Mouse (Mus musculus) liver, embryonic 14.5 days (tissue): ENCODE results near the gene Slc30a9. TPM values are rescaled to one million over a fixed set of nuclear protein-coding genes. Genes with fewer than 3 reads are reported as not detected.

Experiments
- ATAC-seq: fragments of 200-750 bp; cut with Nextera tagmentation; 2 replicates; pipeline ENCODE4 v1.8.0; 2017; ENCODE audit warnings: moderate number of reproducible peaks, mild to moderate bottlenecking, moderate library complexity; ENCODE audit not compliant: insufficient read depth
- DNase-seq, 3 experiments: peaks; one replicate each; pipeline ENCODE4 v3.0.0-alpha.2; 2012 to 2013; ENCODE audit warnings: low read depth in 3 of 3, low spot score in 3 of 3
- H3K27ac ChIP-seq: fragments of 300-500 bp; sonication (generic); 2 replicates; pipeline ENCODE4 v1.5.1; 2014; ENCODE audit warnings: moderate library complexity, mild to moderate bottlenecking, control low read depth, inconsistent platforms
- H3K27me3 ChIP-seq: fragments of 300-500 bp; sonication (generic); 2 replicates; pipeline ENCODE4 v1.6.1; 2014; ENCODE audit warnings: mild to moderate bottlenecking, low read length, moderate library complexity; ENCODE audit not compliant: control insufficient read depth, insufficient read depth
- H3K36me3 ChIP-seq: fragments of 300-500 bp; sonication (generic); replicated peaks from 2 replicates; pipeline ENCODE4 v1.6.1; 2014; ENCODE audit warnings: low read depth; ENCODE audit not compliant: control insufficient read depth, insufficient read depth
- H3K4me1 ChIP-seq, 2 experiments: fragments of 200-500 bp in 1 of 2; fragments of 300-500 bp in 1 of 2; sonication (generic) in 1 of 2; replicated peaks; 2 replicates each; pipeline ENCODE4 v1.6.1; 2012 to 2014; ENCODE audit warnings: antibody characterized with exemption in 1 of 2, inconsistent platforms in 1 of 2, low read length in 1 of 2; ENCODE audit not compliant: control insufficient read depth in 2 of 2, insufficient read depth in 2 of 2
- H3K4me2 ChIP-seq: fragments of 300-500 bp; sonication (generic); 2 replicates; pipeline ENCODE4 v1.6.1; 2014; ENCODE audit warnings: low read depth, mild to moderate bottlenecking, control low read depth, moderate library complexity
- H3K4me3 ChIP-seq, 2 experiments: fragments of 200-500 bp in 1 of 2; fragments of 300-500 bp in 1 of 2; sonication (generic) in 1 of 2; 2 replicates each; pipeline ENCODE4 v1.5.1; 2012 to 2014; ENCODE audit warnings: low read depth in 2 of 2, low read length in 2 of 2, mild to moderate bottlenecking in 2 of 2, control low read depth in 1 of 2, inconsistent platforms in 1 of 2, moderate library complexity in 1 of 2; ENCODE audit not compliant: insufficient read depth in 1 of 2
- H3K9ac ChIP-seq: fragments of 300-500 bp; sonication (generic); replicated peaks from 2 replicates; pipeline ENCODE4 v1.6.1; 2014; ENCODE audit warnings: mild to moderate bottlenecking, control low read depth, moderate library complexity
- H3K9me3 ChIP-seq: fragments of 300-500 bp; sonication (generic); 2 replicates; pipeline ENCODE4 v1.6.1; 2016; ENCODE audit warnings: low read length, mixed read lengths; ENCODE audit not compliant: control insufficient read depth
- CTCF ChIP-seq: IDR thresholded peaks from 2 replicates; pipeline ENCODE4 v1.5.1; 2016; ENCODE audit warnings: antibody characterized with exemption, low read depth, control low read depth
- EP300 ChIP-seq: IDR thresholded peaks from 2 replicates; pipeline ENCODE4 v1.6.1; 2016; ENCODE audit warnings: antibody characterized with exemption, low read depth
- WGBS: fragments of 180-500 bp; shearing (Covaris S2); extraction: QIAGEN DNeasy Blood & Tissue Kit; methylation state at CpG from one replicate; pipeline ENCODE4 v1.1.7; 2014; ENCODE audit not compliant: insufficient replicate concordance; 5-methylcytosine and 5-hydroxymethylcytosine counted together
- polyA plus RNA-seq, 2 experiments: library from polyadenylated mRNA; depleted of rRNA in 1 of 2; stranded (reverse) in 1 of 2; unstranded in 1 of 2; fragments of >200 nt; fragmentation: Nextera tagmentation in 1 of 2; extraction: Ambion mirVana in 1 of 2; gene quantifications; 2 replicates each; pipeline versions ENCODE4 v1.2.1 to v1.2.3; 2012 to 2014

Slc30a9 gene
- 11.7 and 15.8 TPM in 2 replicates for polyA plus RNA-seq (2012; rRNA removed)
- 70.2 and 72.0 TPM in 2 replicates for polyA plus RNA-seq (2014; fragmentation: Nextera tagmentation; extraction: Ambion mirVana)

GRCm38 (mm10) chr5:67306698-67307521 is at the start of gene Slc30a9:
Slc30a9 (plus strand) TSS chr5:67306955.
- Histone ChIP-seq H3K27me3 (no peaks in the 10 kb centered on the region), H3K36me3 (peaks cover 11% of the 10 kb centered on the region), H3K27ac (peak within 1 kb of the TSS; percentile 87), H3K4me3 (peak within 1 kb of the TSS; percentile 87 to 99), H3K9ac (peak within 1 kb of the TSS; percentile 97), H3K9me3 (no peaks in the 10 kb centered on the region), H3K4me1 (peaks cover 12 to 23% of the 10 kb centered on the region in 2 experiments; a peak in 3 of 4 replicates), H3K4me2 (peak within 1 kb of the TSS; percentile 90)
- ATAC-seq (peak; percentile 94), DNase-seq (peak; percentile 80 to 83 (median 82))
- under 1% methylated on average over 79 of the region's 83 CpGs for WGBS
- TF ChIP-seq EP300 = peak; percentile 29; the same call in 1 of the 2 replicates
- TF ChIP-seq CTCF = no peak

GRCm38 (mm10) chr5:67258473-67258872 is 48.3 kb upstream of the Slc30a9 start:
- Histone ChIP-seq H3K36me3 (no peaks in the 10 kb centered on the region; the same call in 1 of the 2 replicates), H3K27me3 (no peaks in the 10 kb centered on the region; the same call in 1 of the 2 replicates), H3K4me2 (no peak overlapping the region), H3K9me3 (no peaks in the 10 kb centered on the region), H3K4me1 (peaks cover 10 to 18% of the 10 kb centered on the region in 2 experiments), H3K4me3 (no peak overlapping the region), H3K9ac (no peak overlapping the region), H3K27ac (no peak overlapping the region)
- 74% methylated on average over 9 of the region's 9 CpGs for WGBS
- DNase-seq (no peak), ATAC-seq (no peak)
- no peak for TF ChIP-seq EP300
- TF ChIP-seq CTCF = no peak

DNA sequence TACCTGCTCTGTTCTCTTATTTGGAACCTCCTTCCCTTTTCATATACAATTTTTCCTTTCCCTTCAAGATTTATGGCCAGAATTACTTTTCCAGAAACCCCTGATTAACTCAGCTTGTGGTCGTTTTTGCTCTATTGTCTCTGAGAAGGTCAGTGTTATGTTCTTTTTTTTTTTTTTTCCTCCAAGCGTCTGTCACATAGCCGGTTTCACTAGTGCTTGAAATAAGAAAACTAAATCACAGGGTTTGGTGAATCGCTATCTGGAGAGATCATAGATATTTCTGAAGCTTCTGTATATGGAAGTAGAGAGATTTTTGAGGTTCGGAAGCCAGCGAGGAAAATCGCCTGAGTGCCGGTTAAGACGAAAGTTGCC is 46.6 kb upstream of the Slc30a9 start:
- Histone ChIP-seq H3K27me3 (no peaks in the 10 kb centered on the region; the same call in 1 of the 2 replicates), H3K4me2 (peak overlapping the region; percentile 89), H3K27ac (peak overlapping the region; percentile 65), H3K9ac (peak overlapping the region; percentile 77), H3K9me3 (no peaks in the 10 kb centered on the region), H3K4me3 (peak overlapping the region; percentile 80 to 96), H3K36me3 (peaks cover 13% of the 10 kb centered on the region), H3K4me1 (peaks cover 10 to 21% of the 10 kb centered on the region in 2 experiments)
- TF ChIP-seq CTCF = no peak
- no peak for TF ChIP-seq EP300
- WGBS = under 1% methylated on average over 9 of the region's 9 CpGs
- ATAC-seq = no peak
- DNase-seq = no peak

DNA sequence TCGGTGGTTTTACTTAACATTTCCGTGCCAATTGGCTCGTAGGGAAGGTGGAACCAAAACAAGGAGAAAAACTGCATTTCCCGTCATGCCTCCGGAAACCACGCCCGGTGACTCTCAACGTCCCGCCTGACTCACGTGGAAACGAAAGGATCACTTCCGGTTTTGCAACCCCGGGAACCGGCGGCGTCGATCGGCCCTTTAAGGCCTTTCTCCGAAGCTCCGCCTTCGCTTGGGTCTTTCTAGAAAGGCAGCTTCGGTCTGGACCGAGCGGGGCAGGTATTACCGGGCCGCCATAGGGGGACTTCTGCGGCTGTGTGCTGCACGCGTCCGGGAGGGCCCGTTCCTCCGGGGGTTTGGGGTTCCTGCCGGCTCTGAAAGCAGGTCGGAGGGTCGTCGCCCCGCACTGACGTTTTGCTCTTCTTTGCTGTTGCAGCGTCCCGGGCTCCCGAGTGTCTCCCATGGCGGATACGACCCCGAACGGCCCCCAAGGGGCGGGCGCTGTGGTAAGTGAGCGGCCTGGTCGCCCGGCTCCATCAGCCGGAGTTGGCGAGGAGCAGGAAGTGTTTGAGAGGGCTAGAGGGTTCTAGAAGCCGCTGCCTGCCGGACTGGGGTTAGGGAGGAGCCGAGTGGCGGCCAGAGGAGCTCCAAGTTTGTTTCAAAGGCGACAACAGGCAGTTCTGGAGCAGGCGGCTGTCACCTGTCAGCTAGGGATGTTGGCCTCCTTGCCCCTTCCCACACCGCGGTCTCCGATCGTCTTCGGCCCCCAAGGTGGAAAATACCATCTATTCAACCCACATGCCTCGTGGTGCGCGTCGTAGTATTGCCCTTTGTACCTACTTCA is 46.0 kb upstream of the Slc30a9 start, which contains the start of gene Tmem33:
Tmem33 (plus strand) TSS at position 35 of the 841 bp plus-strand sequence.
- ATAC-seq (peak; percentile 89), DNase-seq (peak; percentile 96 to 97 (median 97))
- Histone ChIP-seq H3K4me2 (peak within 1 kb of the TSS; percentile 89), H3K36me3 (peaks cover 19% of the 10 kb centered on the region), H3K4me1 (peaks cover 10 to 21% of the 10 kb centered on the region in 2 experiments), H3K27ac (peak within 1 kb of the TSS; percentile 83), H3K9me3 (no peaks in the 10 kb centered on the region), H3K27me3 (no peaks in the 10 kb centered on the region; the same call in 1 of the 2 replicates), H3K4me3 (peak within 1 kb of the TSS; percentile 80 to 96), H3K9ac (peak within 1 kb of the TSS; percentile 86)
- under 1% methylated on average over 67 of the region's 67 CpGs for WGBS
- TF ChIP-seq EP300 (peak; percentile 34; the same call in 1 of the 2 replicates), CTCF (no peak)
